Mouse (Mus musculus): ENCODE data around the gene Prkaa2. TPM values are rescaled to one million over a fixed set of nuclear protein-coding genes. Genes with fewer than 3 reads are reported as not detected.

The Prkaa2 gene
- total and polyA plus RNA-seq, 3 experiments, result not detected

DNA sequence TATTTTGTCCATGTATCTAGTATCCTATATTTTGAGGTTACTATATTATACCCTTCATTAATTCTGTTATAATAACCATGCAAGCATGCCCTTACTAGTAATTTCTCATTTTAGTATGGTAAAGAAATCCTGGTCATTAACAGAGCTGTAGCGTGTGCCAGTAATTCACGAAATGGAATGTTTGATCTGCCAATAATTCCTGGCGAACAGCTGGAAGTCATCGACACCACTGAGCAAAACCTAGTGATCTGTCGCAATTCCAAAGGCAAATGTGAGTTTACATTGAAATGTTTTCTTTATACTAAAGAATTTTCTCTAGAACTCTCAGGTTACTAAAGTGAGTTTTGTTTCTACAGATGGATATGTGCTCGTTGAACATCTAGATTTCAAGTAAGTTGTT, 94.2 kb downstream of the Prkaa2 start:
- TF ChIP-seq RCOR1 (IDR thresholded peaks at IDR 0.05; ENCODE audit: low read depth, low read length) (no peak), ZMIZ1 (IDR thresholded peaks at IDR 0.05; ENCODE audit: low read depth, low read length) (no peak), E2F4 (IDR thresholded peaks at IDR 0.05; ENCODE audit: borderline replicate concordance, low read depth, low read length) (no peak), MYB (IDR thresholded peaks at IDR 0.05; ENCODE audit: low read depth, low read length) (no peak), UBTF (IDR thresholded peaks at IDR 0.05; ENCODE audit: borderline replicate concordance, insufficient read depth, low read depth, low read length) (no peak), NRF1 (IDR thresholded peaks at IDR 0.05; ENCODE audit: insufficient read depth, low read depth, low read length, poor library complexity, severe bottlenecking) (no peak), MAX (IDR thresholded peaks at IDR 0.05; ENCODE audit: low read length) (no peak), TAL1 (IDR thresholded peaks at IDR 0.05; ENCODE audit: low read length) (no peak), NELFE (IDR thresholded peaks at IDR 0.05; ENCODE audit: low read depth, low read length) (no peak), CHD1 (IDR thresholded peaks at IDR 0.05; ENCODE audit: low read depth, low read length) (no peak), MEF2A (IDR thresholded peaks at IDR 0.05; ENCODE audit: extremely low read depth, insufficient replicate concordance, low read depth, low read length, poor library complexity, severe bottlenecking) (no peak), POLR2AphosphoS2 (IDR thresholded peaks at IDR 0.05; ENCODE audit: low read length) (no peak), BHLHE40 (IDR thresholded peaks at IDR 0.05; ENCODE audit: borderline replicate concordance, low read depth, low read length) (no peak), POLR2A (IDR thresholded peaks at IDR 0.05; ENCODE audit: control insufficient read depth in 1 of 2, insufficient read depth in 1 of 2, low read depth in 1 of 2, low read length in 2 of 2, poor library complexity in 1 of 2) (no peak)
- no peaks in the 10 kb centered on the region for H3K36me3 ChIP-seq (ENCODE audit: control insufficient read depth in 1 of 2, insufficient read depth in 2 of 2, low read length in 2 of 2)
- H3K79me2 ChIP-seq (ENCODE audit: control insufficient read depth, insufficient read depth, low read length, poor library complexity), result no peaks in the 10 kb centered on the region
- H3K27ac ChIP-seq (ENCODE audit: control insufficient read depth, low read depth, low read length), result no peak overlapping the region
- no peak overlapping the region for H3K9ac ChIP-seq (ENCODE audit: control insufficient read depth, low read depth, low read length, poor library complexity, severe bottlenecking)
- no peaks in the 10 kb centered on the region; a peak in 1 of 4 replicates for H3K27me3 ChIP-seq (ENCODE audit: control insufficient read depth in 1 of 2, insufficient read depth in 2 of 2, low read length in 2 of 2)
- H3K4me1 ChIP-seq (ENCODE audit: control insufficient read depth in 1 of 2, insufficient read depth in 2 of 2, low read length in 2 of 2), result peaks cover 0 to 2% of the 10 kb centered on the region in 2 experiments; a peak in 1 of 4 replicates
- H3K9me3 ChIP-seq (replicated peaks; ENCODE audit: insufficient read depth, low read length), result no peaks in the 10 kb centered on the region
- no peak for DNase-seq (ENCODE audit: low read depth, low spot score)
- no peak overlapping the region for H3K4me3 ChIP-seq (ENCODE audit: control insufficient read depth in 1 of 2, insufficient read depth in 1 of 2, low read depth in 2 of 2, low read length in 2 of 2)

DNA sequence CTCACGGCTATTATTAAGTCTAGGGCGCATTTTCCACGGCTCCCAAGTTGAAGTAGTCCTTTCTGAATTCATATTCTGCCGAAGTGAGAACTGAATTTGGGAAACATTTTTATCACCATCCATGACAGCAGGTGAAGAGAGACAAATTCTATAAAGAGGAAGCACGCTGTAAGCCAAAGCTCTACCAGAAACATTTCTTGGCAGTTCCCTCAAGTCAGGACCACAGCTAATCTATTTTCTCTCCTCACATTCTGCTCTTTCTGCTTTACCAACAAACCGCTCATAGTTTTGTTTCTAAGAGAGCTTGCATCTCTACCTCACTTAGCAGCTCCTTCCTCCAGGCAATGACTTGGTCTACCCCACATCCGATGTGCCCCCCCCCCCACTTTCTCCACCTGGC, 96.0 kb downstream of the Prkaa2 start:
- Histone ChIP-seq H3K4me1 (ENCODE audit: control insufficient read depth in 1 of 2, insufficient read depth in 2 of 2, low read length in 2 of 2) (peaks cover 0 to 2% of the 10 kb centered on the region in 2 experiments; a peak in 1 of 4 replicates), H3K79me2 (ENCODE audit: control insufficient read depth, insufficient read depth, low read length, poor library complexity) (no peaks in the 10 kb centered on the region), H3K9me3 (replicated peaks; ENCODE audit: insufficient read depth, low read length) (no peaks in the 10 kb centered on the region), H3K9ac (ENCODE audit: control insufficient read depth, low read depth, low read length, poor library complexity, severe bottlenecking) (no peak overlapping the region), H3K36me3 (ENCODE audit: control insufficient read depth in 1 of 2, insufficient read depth in 2 of 2, low read length in 2 of 2) (no peaks in the 10 kb centered on the region), H3K27ac (ENCODE audit: control insufficient read depth, low read depth, low read length) (no peak overlapping the region), H3K4me3 (ENCODE audit: control insufficient read depth in 1 of 2, insufficient read depth in 1 of 2, low read depth in 2 of 2, low read length in 2 of 2) (no peak overlapping the region), H3K27me3 (ENCODE audit: control insufficient read depth in 1 of 2, insufficient read depth in 2 of 2, low read length in 2 of 2) (no peaks in the 10 kb centered on the region; a peak in 1 of 4 replicates)
- peak; percentile 62 for DNase-seq (ENCODE audit: low read depth, low spot score)
- peak; percentile 26; the same call in 1 of the 2 replicates for TF ChIP-seq GATA1 (IDR thresholded peaks at IDR 0.05; ENCODE audit: low read depth, low read length)
- no peak for TF ChIP-seq ZNF384 (IDR thresholded peaks at IDR 0.05; ENCODE audit: low read depth, low read length)
- TF ChIP-seq KAT2A (conservative IDR thresholded peaks at IDR 0.05; ENCODE audit: low read depth, low read length), result no peak
- TF ChIP-seq EP300 (IDR thresholded peaks at IDR 0.05; ENCODE audit: low read depth in 1 of 2, low read length in 2 of 2), result peak; percentile 25 to 60; a peak in 2 of 4 replicates
- no peak for TF ChIP-seq MEF2A (IDR thresholded peaks at IDR 0.05; ENCODE audit: extremely low read depth, insufficient replicate concordance, low read depth, low read length, poor library complexity, severe bottlenecking)
- TF ChIP-seq POLR2A (IDR thresholded peaks at IDR 0.05; ENCODE audit: control insufficient read depth in 1 of 2, insufficient read depth in 1 of 2, low read depth in 1 of 2, low read length in 2 of 2, poor library complexity in 1 of 2), result no peak
- no peak for TF ChIP-seq CHD1 (IDR thresholded peaks at IDR 0.05; ENCODE audit: low read depth, low read length)
- no peak for TF ChIP-seq UBTF (IDR thresholded peaks at IDR 0.05; ENCODE audit: borderline replicate concordance, insufficient read depth, low read depth, low read length)
- TF ChIP-seq CTCF (IDR thresholded peaks at IDR 0.05 in 2 of 3, conservative IDR thresholded peaks at IDR 0.05 in 1 of 3; ENCODE audit: control insufficient read depth in 1 of 3, insufficient read depth in 1 of 3, low read depth in 2 of 3, low read length in 3 of 3, poor library complexity in 1 of 3, severe bottlenecking in 1 of 3), result no peak
